Mouse (Mus musculus) lung, embryonic 15.5 days (tissue): ENCODE data around the gene Exosc7. TPM values are rescaled to one million over a fixed set of nuclear protein-coding genes. Genes with fewer than 3 reads are reported as not detected.

Source experiments
- ATAC-seq: fragments of 200-750 bp; cut with Nextera tagmentation; 2 replicates; pipeline ENCODE4 v1.8.0; 2017; ENCODE audit warnings: moderate number of reproducible peaks, borderline replicate concordance; ENCODE audit not compliant: low FRiP score, low TSS enrichment; ENCODE audit errors: extremely low read depth
- H3K27ac ChIP-seq: fragments of 300-500 bp; sonication (generic); 2 replicates; pipeline ENCODE4 v1.5.1; 2015; ENCODE audit warnings: moderate library complexity, mild to moderate bottlenecking, inconsistent platforms
- H3K27me3 ChIP-seq: fragments of 300-500 bp; sonication (generic); 2 replicates; pipeline ENCODE4 v1.6.1; 2015; ENCODE audit warnings: inconsistent platforms
- H3K36me3 ChIP-seq: fragments of 300-500 bp; sonication (generic); 2 replicates; pipeline ENCODE4 v1.6.1; 2015; ENCODE audit warnings: inconsistent platforms
- H3K4me1 ChIP-seq: fragments of 300-500 bp; sonication (generic); 2 replicates; pipeline ENCODE4 v1.6.1; 2015; ENCODE audit warnings: inconsistent platforms
- H3K4me2 ChIP-seq: fragments of 300-500 bp; sonication (generic); 2 replicates; pipeline ENCODE4 v1.6.1; 2015; ENCODE audit warnings: inconsistent platforms, mild to moderate bottlenecking, moderate library complexity
- H3K4me3 ChIP-seq: fragments of 300-500 bp; sonication (generic); 2 replicates; pipeline ENCODE4 v1.5.1; 2015; ENCODE audit warnings: mild to moderate bottlenecking, inconsistent platforms
- H3K9ac ChIP-seq: fragments of 300-500 bp; sonication (generic); 2 replicates; pipeline ENCODE4 v1.6.1; 2015; ENCODE audit warnings: inconsistent platforms
- H3K9me3 ChIP-seq: fragments of 300-500 bp; sonication (generic); 2 replicates; pipeline ENCODE4 v1.6.1; 2016; ENCODE audit warnings: inconsistent platforms
- WGBS: fragments of 180-500 bp; shearing (Covaris S2); methylation state at CpG from one replicate; pipeline ENCODE4 v1.1.7; 2015; 5-methylcytosine and 5-hydroxymethylcytosine counted together
- polyA plus RNA-seq: library from polyadenylated mRNA; unstranded; fragments of >200 nt; fragmentation: Nextera tagmentation; extraction: Ambion mirVana; gene quantifications from 2 replicates; pipeline ENCODE4 v1.2.1, GENCODE M21; 2015

Exosc7 gene
- polyA plus RNA-seq, 1 experiment from 2014 or later, result 124 TPM

DNA sequence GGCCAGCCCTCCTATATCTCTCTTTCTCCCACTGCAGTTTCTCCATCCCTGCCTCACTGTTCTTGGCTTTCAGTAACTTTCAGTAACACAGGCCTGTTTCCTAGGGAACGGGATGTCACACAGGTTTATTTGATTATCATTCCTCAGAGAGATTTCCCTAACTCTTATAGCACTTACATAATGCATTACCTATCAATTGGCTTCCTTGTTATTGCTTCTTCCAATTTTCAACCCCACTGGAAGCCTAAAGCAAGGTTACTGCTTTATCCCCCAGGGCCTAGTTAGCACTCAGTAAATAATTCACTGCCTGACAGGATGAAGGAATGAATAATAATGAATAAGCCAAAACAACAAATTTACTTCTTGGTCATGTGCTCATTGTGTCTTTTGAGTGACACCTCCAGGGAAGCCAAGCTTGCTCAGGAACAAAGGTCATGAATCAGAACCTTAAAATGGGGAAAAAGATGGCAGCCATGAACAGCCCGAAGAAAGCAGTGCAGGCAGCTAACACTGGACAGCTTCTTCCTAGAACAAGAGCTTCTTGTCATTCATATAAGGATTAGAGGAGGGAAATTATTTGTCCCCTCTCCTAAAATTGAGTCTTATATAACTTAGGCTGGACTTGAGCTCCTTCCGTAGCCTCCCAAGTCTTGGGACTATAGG lies 52.9 kb downstream of the Exosc7 start:
- no peak for ATAC-seq
- Histone ChIP-seq H3K4me2 (no peak overlapping the region), H3K27me3 (no peaks in the 10 kb centered on the region), H3K4me1 (no peaks in the 10 kb centered on the region), H3K27ac (no peak overlapping the region), H3K36me3 (no peaks in the 10 kb centered on the region), H3K9ac (no peak overlapping the region), H3K9me3 (no peaks in the 10 kb centered on the region), H3K4me3 (no peak overlapping the region)
- 84% methylated on average over 3 of the region's 3 CpGs for WGBS

DNA sequence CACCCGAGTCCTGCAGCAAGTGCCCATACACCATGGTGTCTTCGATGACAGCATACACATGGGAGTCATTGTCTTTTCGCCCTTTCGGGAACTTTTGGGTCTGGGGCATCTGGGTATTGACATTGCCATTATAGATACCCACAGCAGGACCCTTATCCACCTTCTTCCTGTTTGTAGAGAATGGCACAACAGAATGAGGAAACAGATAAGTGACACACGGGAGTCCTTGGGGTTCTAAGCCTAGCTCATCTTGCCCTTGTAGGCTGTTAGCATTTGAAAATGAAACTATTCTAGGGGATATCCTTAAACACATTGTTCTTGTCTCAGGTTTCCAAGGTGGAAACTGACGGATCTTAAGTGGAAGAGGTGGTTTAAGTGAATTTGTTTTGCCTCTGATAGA lies 60.7 kb downstream of the Exosc7 start:
- WGBS, result 87% methylated on average over 6 of the region's 6 CpGs
- no peak overlapping the region for H3K9ac ChIP-seq

DNA sequence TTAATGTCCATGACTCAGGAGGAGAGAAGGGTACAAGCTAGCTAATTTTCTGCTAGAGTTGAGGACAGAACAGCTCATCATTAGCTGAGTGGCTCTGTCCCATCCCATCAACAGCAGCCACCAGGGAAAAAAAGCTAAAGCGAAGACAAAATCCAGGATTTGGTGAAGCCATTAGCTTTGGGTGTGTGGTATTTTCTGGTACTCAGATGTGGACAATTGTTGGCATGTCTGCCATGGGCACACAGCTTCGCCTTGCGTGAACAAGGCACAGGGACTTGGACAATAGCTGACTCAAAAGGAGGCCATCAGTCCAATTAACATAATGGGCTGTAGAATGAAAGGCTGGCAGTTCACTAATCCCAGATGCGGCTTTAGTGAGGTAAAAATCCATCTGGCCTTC lies 61.3 kb downstream of the Exosc7 start:
- no peak overlapping the region for H3K4me2 ChIP-seq
- no peaks in the 10 kb centered on the region for H3K27me3 ChIP-seq
- H3K4me3 ChIP-seq, result no peak overlapping the region
- H3K36me3 ChIP-seq, result no peaks in the 10 kb centered on the region
- no peak overlapping the region for H3K9ac ChIP-seq
- H3K9me3 ChIP-seq, result no peaks in the 10 kb centered on the region
- H3K4me1 ChIP-seq, result no peaks in the 10 kb centered on the region
- ATAC-seq, result no peak
- H3K27ac ChIP-seq, result no peak overlapping the region
- WGBS, result 85% methylated on average over 4 of the region's 4 CpGs

More for the DNA sequence above, 60.7 kb downstream of the Exosc7 start:
- no peak for ATAC-seq
- no peak overlapping the region for H3K4me2 ChIP-seq
- no peaks in the 10 kb centered on the region for H3K9me3 ChIP-seq
- no peaks in the 10 kb centered on the region for H3K27me3 ChIP-seq
- no peaks in the 10 kb centered on the region for H3K36me3 ChIP-seq
- H3K27ac ChIP-seq, result no peak overlapping the region
- no peaks in the 10 kb centered on the region for H3K4me1 ChIP-seq
- no peak overlapping the region for H3K4me3 ChIP-seq

DNA sequence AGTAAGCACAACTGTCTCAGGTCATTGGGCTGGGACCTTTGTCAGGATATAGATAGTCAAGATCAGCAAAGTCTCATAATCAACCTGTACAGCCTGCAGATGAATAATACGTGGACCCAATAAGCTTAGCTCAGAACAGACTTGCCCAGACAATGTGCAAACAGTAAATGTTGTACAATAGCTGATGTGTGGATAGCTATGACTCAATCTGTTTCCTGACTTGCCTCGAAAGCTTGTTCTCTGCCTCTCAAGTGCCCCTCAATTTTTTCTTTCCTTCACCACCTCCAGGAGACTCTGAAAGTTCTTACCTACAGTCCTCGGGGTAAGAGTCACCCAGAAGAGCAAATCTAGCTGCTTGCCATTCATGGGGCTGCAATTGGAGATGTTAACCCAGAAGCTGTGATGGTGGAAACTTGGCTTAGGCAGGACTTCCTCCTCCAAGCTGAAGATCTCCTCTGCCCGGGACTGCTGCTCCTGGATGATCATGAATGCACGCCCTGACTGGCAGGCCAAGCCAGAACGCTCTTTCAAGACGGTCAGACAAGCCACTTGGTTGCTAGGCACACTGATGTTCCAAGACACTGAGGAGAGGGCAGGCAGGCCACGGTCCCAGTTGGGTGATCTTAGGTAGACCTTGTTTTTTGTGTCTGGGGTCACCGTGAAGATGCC lies 64.5 kb downstream of the Exosc7 start:
- ATAC-seq, result no peak
- 82% methylated on average over 9 of the region's 9 CpGs for WGBS
- Histone ChIP-seq H3K4me1 (no peaks in the 10 kb centered on the region), H3K9ac (no peak overlapping the region), H3K27ac (no peak overlapping the region), H3K4me2 (no peak overlapping the region), H3K27me3 (no peaks in the 10 kb centered on the region), H3K9me3 (no peaks in the 10 kb centered on the region), H3K4me3 (no peak overlapping the region), H3K36me3 (no peaks in the 10 kb centered on the region)

DNA sequence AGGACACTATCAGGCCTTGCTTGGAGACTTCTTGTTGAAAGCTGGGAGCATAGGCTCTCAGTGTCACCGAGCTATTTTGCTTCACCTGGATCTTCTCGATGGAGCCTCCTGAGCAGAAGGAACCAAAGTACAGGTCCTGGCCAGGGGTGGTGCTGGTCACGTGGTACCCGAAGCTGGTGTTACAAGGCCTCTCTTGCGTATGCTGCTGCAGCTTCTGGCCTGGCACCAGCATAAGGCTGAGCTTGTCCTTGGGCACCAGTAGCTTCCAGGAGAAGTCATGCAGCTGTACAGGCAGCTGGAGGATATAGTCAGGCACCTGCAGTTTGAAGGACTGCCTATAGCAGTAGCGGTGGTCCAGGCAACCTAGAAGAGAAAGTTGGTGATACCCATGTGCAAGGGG lies 67.0 kb downstream of the Exosc7 start:
- Histone ChIP-seq H3K27ac (no peak overlapping the region), H3K27me3 (no peaks in the 10 kb centered on the region), H3K9ac (no peak overlapping the region), H3K4me3 (no peak overlapping the region), H3K9me3 (no peaks in the 10 kb centered on the region), H3K4me2 (no peak overlapping the region), H3K4me1 (no peaks in the 10 kb centered on the region), H3K36me3 (no peaks in the 10 kb centered on the region)
- 92% methylated on average over 6 of the region's 6 CpGs for WGBS
- no peak for ATAC-seq

DNA sequence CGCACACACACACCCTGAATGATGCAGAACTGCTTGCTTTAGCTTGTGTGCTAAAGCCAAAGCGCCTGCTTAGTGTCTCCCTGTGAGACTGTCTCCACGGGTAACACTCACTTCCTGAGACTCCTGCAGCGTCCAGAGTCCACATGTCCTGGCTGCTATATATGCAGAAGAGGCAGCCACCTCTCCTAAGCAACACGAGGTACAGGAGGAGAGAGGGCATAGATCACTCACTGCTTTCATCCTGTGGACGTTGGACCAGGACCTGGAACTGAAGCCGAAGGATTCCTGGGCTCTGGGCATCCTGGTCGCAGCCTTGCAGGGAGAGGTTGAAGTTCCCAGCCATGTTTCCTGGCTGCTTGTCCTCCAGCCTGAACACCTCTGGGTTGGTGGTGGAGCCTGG lies 70.2 kb downstream of the Exosc7 start:
- H3K27ac ChIP-seq, result no peak overlapping the region
- no peaks in the 10 kb centered on the region for H3K4me1 ChIP-seq
- ATAC-seq, result no peak

DNA sequence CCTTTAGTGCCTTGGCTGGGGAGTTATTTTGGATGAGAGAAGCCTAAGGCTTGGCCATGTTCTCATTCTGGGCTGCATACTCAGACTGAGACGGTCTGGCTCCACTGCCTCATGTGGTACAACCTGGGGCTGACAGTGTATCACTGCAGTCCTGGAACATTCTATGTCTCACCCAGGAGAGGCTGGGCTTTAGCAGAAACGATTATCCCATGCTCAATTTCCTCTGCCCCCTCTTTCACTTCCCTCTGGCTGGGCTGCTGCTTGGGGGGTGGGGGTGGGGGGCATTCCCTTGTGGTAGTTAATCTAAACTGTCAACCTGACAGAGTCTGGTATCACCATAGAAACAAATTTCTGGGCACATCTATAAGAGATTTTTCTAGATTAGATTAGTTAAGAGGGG lies 72.5 kb downstream of the Exosc7 start:
- Histone ChIP-seq H3K4me2 (no peak overlapping the region), H3K4me1 (no peaks in the 10 kb centered on the region), H3K9me3 (no peaks in the 10 kb centered on the region), H3K4me3 (no peak overlapping the region), H3K9ac (no peak overlapping the region), H3K27me3 (no peaks in the 10 kb centered on the region), H3K27ac (no peak overlapping the region), H3K36me3 (no peaks in the 10 kb centered on the region)
- WGBS, result 43% methylated on average over 2 of the region's 2 CpGs
- no peak for ATAC-seq

More for the DNA sequence above, 70.2 kb downstream of the Exosc7 start:
- Histone ChIP-seq H3K36me3 (no peaks in the 10 kb centered on the region), H3K4me2 (no peak overlapping the region), H3K27me3 (no peaks in the 10 kb centered on the region), H3K4me3 (no peak overlapping the region), H3K9ac (no peak overlapping the region), H3K9me3 (no peaks in the 10 kb centered on the region)
- WGBS, result 72% methylated on average over 8 of the region's 8 CpGs

Other genes with a start within 250 kb of the Exosc7 start
- 65.6 and 67.1 TPM in 2 replicates for gene Zfp445, start 247.2 kb upstream of the Exosc7 start, polyA plus RNA-seq
- gene Zkscan7, start 227.5 kb upstream of the Exosc7 start, polyA plus RNA-seq, result 3.5 and 4.7 TPM in 2 replicates
- gene Zfp105, start 190.1 kb upstream of the Exosc7 start, polyA plus RNA-seq, result 21.3 and 23.0 TPM in 2 replicates
- 28.9 and 31.6 TPM in 2 replicates for gene 1110059G10Rik, start 162.2 kb upstream of the Exosc7 start, polyA plus RNA-seq
- 69.7 and 72.0 TPM in 2 replicates for gene Kif15, start 162.2 kb upstream of the Exosc7 start, polyA plus RNA-seq
- 19.3 and 21.4 TPM in 2 replicates for gene Tmem42, start 91.9 kb upstream of the Exosc7 start, polyA plus RNA-seq
- gene Tgm4, start 78.5 kb upstream of the Exosc7 start, polyA plus RNA-seq, result 0.27 and 0.40 TPM in 2 replicates
- 70.2 and 73.1 TPM in 2 replicates for gene Zdhhc3, start within 50 bp of the Exosc7 start, polyA plus RNA-seq
- gene Clec3b, start 37.7 kb downstream of the Exosc7 start, polyA plus RNA-seq, result 1.7 and 3.1 TPM in 2 replicates
- 10.8 and 11.8 TPM in 2 replicates for gene Cdcp1, start 102.8 kb downstream of the Exosc7 start, polyA plus RNA-seq
- 17.3 and 19.1 TPM in 2 replicates for gene Tmem158, start 147.5 kb downstream of the Exosc7 start, polyA plus RNA-seq